In the genomic region with DNA sequence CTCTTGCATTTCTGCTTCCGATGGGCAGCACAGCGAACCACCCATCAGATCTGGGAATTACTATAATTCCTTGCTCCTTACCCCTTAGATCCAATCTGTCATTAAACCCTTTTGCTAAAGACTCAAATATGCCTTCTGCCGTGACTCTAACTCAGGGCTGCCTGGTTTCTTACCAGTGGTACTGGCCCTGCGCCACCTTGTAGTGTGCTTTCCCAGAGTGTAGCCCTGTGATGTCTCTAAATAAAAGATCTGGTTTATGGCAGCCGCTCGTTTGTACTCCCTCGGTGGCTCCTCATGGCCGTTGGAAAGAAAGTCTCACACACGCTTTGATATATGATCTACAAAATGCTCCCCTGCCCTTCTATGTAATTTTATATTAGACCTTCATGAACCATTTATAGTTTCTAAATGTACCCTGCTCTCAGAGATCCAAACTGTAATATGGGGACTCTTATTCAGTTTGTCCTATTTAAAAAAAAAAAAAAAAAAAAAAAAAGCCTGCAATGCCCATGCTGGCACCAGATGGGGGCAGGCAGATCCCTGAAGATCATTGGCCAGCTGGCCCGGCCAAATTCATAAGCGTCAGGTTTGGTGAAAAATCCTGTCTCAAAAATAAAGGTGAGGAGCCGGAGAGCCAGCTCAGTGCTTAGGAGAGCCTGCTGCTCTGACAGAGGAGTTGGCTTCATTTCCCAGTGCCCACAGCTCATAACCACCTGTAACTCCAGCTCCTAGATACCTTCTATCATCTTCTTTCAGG, we compare ENCODE assay signal across 11 mouse cellular contexts.
DNase-seq lines count a peak whose midpoint lies in the region; ATAC-seq and TF ChIP-seq lines count a peak whose summit lies in the region.
"Had no signal": no experiment of that assay in that cellular context is flagged by ENCODE, and none has a peak within 500 bp of the region (broad histone marks: within the 10 kb centered on the region; RNA-seq: fewer than 3 reads in every experiment).

No protein-coding gene starts in this region.

- ATAC-seq in hindbrain, postnatal 0 days = no peak
- ATAC-seq in hindbrain, embryonic 13.5 days (ENCODE audit: low FRiP score) = no peak
- ATAC-seq in midbrain, embryonic 14.5 days (ENCODE audit: low FRiP score, low TSS enrichment) = no peak
- no peak for ATAC-seq in midbrain, embryonic 11.5 days (ENCODE audit: low FRiP score)

- no peak overlapping the region for H3K27ac ChIP-seq in hindbrain, postnatal 0 days
- no peak overlapping the region for H3K27ac ChIP-seq in hindbrain, embryonic 13.5 days
- H3K27ac ChIP-seq in midbrain, embryonic 14.5 days (replicated peaks; ENCODE audit: low read depth, low read length) = no peak overlapping the region
- no peak overlapping the region for H3K27ac ChIP-seq in midbrain, embryonic 11.5 days (ENCODE audit: low read depth, low read length)
- H3K27ac ChIP-seq in brown adipose tissue, adult 24 weeks (replicated peaks; ENCODE audit: low read depth, low read length) = peak overlapping the region; percentile 16; the same call in 1 of the 2 replicates
- H3K27ac ChIP-seq: hindbrain, embryonic 14.5 days; liver, embryonic 13.5 days had no signal

- H3K4me3 ChIP-seq in hindbrain, postnatal 0 days (ENCODE audit: low read length) = no peak overlapping the region
- no peak overlapping the region for H3K4me3 ChIP-seq in hindbrain, embryonic 13.5 days
- H3K4me3 ChIP-seq in midbrain, embryonic 14.5 days (replicated peaks; ENCODE audit: low read depth, low read length) = no peak overlapping the region
- no peak overlapping the region for H3K4me3 ChIP-seq in midbrain, embryonic 11.5 days (ENCODE audit: low read depth, low read length)
- H3K4me3 ChIP-seq in brown adipose tissue, adult 24 weeks (ENCODE audit: insufficient read depth, low read depth, low read length) = no peak overlapping the region
- H3K4me3 ChIP-seq: liver, embryonic 13.5 days had no signal

- peak; percentile 53 for TF ChIP-seq CTCF in hindbrain, postnatal 0 days (IDR thresholded peaks at IDR 0.05; ENCODE audit: low read depth)

- H3K9ac ChIP-seq in hindbrain, postnatal 0 days (replicated peaks; ENCODE audit: low read length) = no peak overlapping the region
- H3K9ac ChIP-seq in hindbrain, embryonic 13.5 days = no peak overlapping the region
- H3K9ac ChIP-seq in midbrain, embryonic 14.5 days (replicated peaks; ENCODE audit: low read length) = no peak overlapping the region
- no peak overlapping the region for H3K9ac ChIP-seq in midbrain, embryonic 11.5 days (ENCODE audit: low read length)
- H3K9ac ChIP-seq: hindbrain, embryonic 14.5 days; liver, embryonic 13.5 days had no signal

- H3K4me1 ChIP-seq in hindbrain, postnatal 0 days (ENCODE audit: insufficient read depth, low read length) = peaks cover 5% of the 10 kb centered on the region
- 0 out of 2 replicates have a peak, but pooled peaks cover 3% of the 10 kb centered on the region for H3K4me1 ChIP-seq in hindbrain, embryonic 13.5 days (replicated peaks)
- no peaks in the 10 kb centered on the region; the same call in 1 of the 2 replicates for H3K4me1 ChIP-seq in midbrain, embryonic 14.5 days (ENCODE audit: control insufficient read depth, insufficient read depth, low read length)
- H3K4me1 ChIP-seq in midbrain, embryonic 11.5 days (ENCODE audit: control insufficient read depth, insufficient read depth, low read length) = no peaks in the 10 kb centered on the region
- peaks cover 18% of the 10 kb centered on the region for H3K4me1 ChIP-seq in brown adipose tissue, adult 24 weeks (ENCODE audit: control insufficient read depth, insufficient read depth, insufficient read length, low read length)
- H3K4me1 ChIP-seq: liver, embryonic 13.5 days had no signal

- no peaks in the 10 kb centered on the region for H3K36me3 ChIP-seq in hindbrain, postnatal 0 days (ENCODE audit: insufficient read depth, low read length)
- no peaks in the 10 kb centered on the region for H3K36me3 ChIP-seq in hindbrain, embryonic 13.5 days
- no peaks in the 10 kb centered on the region for H3K36me3 ChIP-seq in midbrain, embryonic 14.5 days (ENCODE audit: control insufficient read depth, insufficient read depth, low read length)
- no peaks in the 10 kb centered on the region for H3K36me3 ChIP-seq in midbrain, embryonic 11.5 days (ENCODE audit: control insufficient read depth, insufficient read depth, low read length)
- H3K36me3 ChIP-seq: liver, embryonic 13.5 days had no signal

- no peaks in the 10 kb centered on the region for H3K27me3 ChIP-seq in hindbrain, postnatal 0 days (ENCODE audit: insufficient read depth, low read length)
- H3K27me3 ChIP-seq in hindbrain, embryonic 13.5 days = no peaks in the 10 kb centered on the region
- H3K27me3 ChIP-seq in midbrain, embryonic 14.5 days (ENCODE audit: control insufficient read depth, insufficient read depth, low read length) = no peaks in the 10 kb centered on the region
- no peaks in the 10 kb centered on the region for H3K27me3 ChIP-seq in midbrain, embryonic 11.5 days (ENCODE audit: control insufficient read depth, insufficient read depth, low read length)
- H3K27me3 ChIP-seq: liver, embryonic 13.5 days had no signal

- H3K9me3 ChIP-seq in hindbrain, postnatal 0 days (ENCODE audit: low read length) = no peaks in the 10 kb centered on the region
- H3K9me3 ChIP-seq in hindbrain, embryonic 13.5 days = no peaks in the 10 kb centered on the region
- H3K9me3 ChIP-seq in midbrain, embryonic 14.5 days (ENCODE audit: control insufficient read depth, low read length) = no peaks in the 10 kb centered on the region
- no peaks in the 10 kb centered on the region for H3K9me3 ChIP-seq in midbrain, embryonic 11.5 days (ENCODE audit: control insufficient read depth, low read length)
- H3K9me3 ChIP-seq: liver, embryonic 13.5 days had no signal

- 54% methylated on average over 12 of the region's 12 CpGs for WGBS in hindbrain, postnatal 0 days
- 79% methylated on average over 12 of the region's 12 CpGs for WGBS in hindbrain, embryonic 13.5 days
- 81% methylated on average over 12 of the region's 12 CpGs for WGBS in midbrain, embryonic 14.5 days
- 89% methylated on average over 12 of the region's 12 CpGs for WGBS in midbrain, embryonic 11.5 days

- DNase-seq in hindbrain, postnatal 0 days (ENCODE audit: low spot score) = peak; percentile 74
- DNase-seq in midbrain, embryonic 14.5 days = peak; percentile 26
- no peak for DNase-seq in midbrain, embryonic 11.5 days (ENCODE audit: low spot score, missing footprints)
- DNase-seq in cerebellum, postnatal 36 days = peak; percentile 54 to 58
- DNase-seq in spleen, postnatal 4 days (ENCODE audit: low spot score in 2 of 2) = no peak
- DNase-seq: heart, adult 11 months; liver, embryonic 13.5 days; thymus, postnatal 36 days had no signal

- no peak overlapping the region; the same call in 1 of the 2 replicates for H3K4me2 ChIP-seq in hindbrain, postnatal 0 days (ENCODE audit: low read depth, low read length)
- H3K4me2 ChIP-seq in hindbrain, embryonic 13.5 days = no peak overlapping the region
- no peak overlapping the region for H3K4me2 ChIP-seq in midbrain, embryonic 14.5 days (ENCODE audit: low read length)
- H3K4me2 ChIP-seq in midbrain, embryonic 11.5 days = no peak overlapping the region
- H3K4me2 ChIP-seq: hindbrain, embryonic 14.5 days; liver, embryonic 13.5 days had no signal

Comparison
In these comparisons a context has a peak if more than half of its experiments do, and no peak if none do; other contexts are left out.
1. DNase-seq: peak in hindbrain, postnatal 0 days (single experiment), midbrain, embryonic 14.5 days (single experiment) and cerebellum, postnatal 36 days (2 of 2); none in midbrain, embryonic 11.5 days (single experiment) and spleen, postnatal 4 days (0 of 2).